7 mouse cellular contexts compared by ENCODE assay signal in genomic region chr12:24680096-24680491, GRCm38 (mm10). TPM values are rescaled to one million over a fixed set of nuclear protein-coding genes. Genes with fewer than 3 reads are reported as not detected.
DNase-seq lines count a peak whose midpoint lies in the region; ATAC-seq and TF ChIP-seq lines count a peak whose summit lies in the region.

No protein-coding gene starts in this region.

- peak; percentile 17 for DNase-seq in brain, embryonic 14.5 days (ENCODE audit: low read depth)
- no peak for DNase-seq in forebrain, embryonic 14.5 days (ENCODE audit: low spot score)
- DNase-seq in heart, postnatal 36 days = peak; percentile 69 to 79
- DNase-seq in left cerebral cortex, postnatal 14 days (ENCODE audit: low spot score in 2 of 2) = peak; percentile 31 to 45
- no peak for DNase-seq in spleen, adult 18-20 months

- H3K36me3 ChIP-seq in forebrain, embryonic 14.5 days (ENCODE audit: control insufficient read depth, insufficient read depth, low read length) = no peaks in the 10 kb centered on the region
- H3K36me3 ChIP-seq in midbrain, embryonic 13.5 days = no peaks in the 10 kb centered on the region

- peak overlapping the region; percentile 91 for H3K4me2 ChIP-seq in forebrain, embryonic 14.5 days (ENCODE audit: low read length)
- peak overlapping the region; percentile 88 for H3K4me2 ChIP-seq in midbrain, embryonic 13.5 days (replicated peaks)

- TF ChIP-seq POLR2A in brain, embryonic 14.5 days (IDR thresholded peaks at IDR 0.05; ENCODE audit: borderline replicate concordance, extremely low read depth, insufficient read depth, insufficient read length, poor library complexity, severe bottlenecking) = no peak

- no peak for TF ChIP-seq CTCF in brain, embryonic 14.5 days (IDR thresholded peaks at IDR 0.05; ENCODE audit: borderline replicate concordance, extremely low read depth, insufficient read depth, insufficient read length)

- H3K4me1 ChIP-seq in forebrain, embryonic 14.5 days (ENCODE audit: control insufficient read depth, insufficient read depth, low read length) = peaks cover 3% of the 10 kb centered on the region; the same call in 1 of the 2 replicates
- peaks cover 19% of the 10 kb centered on the region for H3K4me1 ChIP-seq in midbrain, embryonic 13.5 days (replicated peaks)

- intact Hi-C loops in heart, postnatal 36 days (cut with DNase I) = loop anchor here (2.0 kb wide), 1 partner anchor 27 kb away; no protein-coding TSS in a partner anchor
- intact Hi-C loops in left cerebral cortex, postnatal 14 days (cut with DNase I) = no loop called here

- H3K27me3 ChIP-seq in forebrain, embryonic 14.5 days (replicated peaks; ENCODE audit: control insufficient read depth, insufficient read depth, low read length) = peaks cover 19% of the 10 kb centered on the region
- H3K27me3 ChIP-seq in midbrain, embryonic 13.5 days = peaks cover 40% of the 10 kb centered on the region

- H3K27ac ChIP-seq in forebrain, embryonic 14.5 days (ENCODE audit: low read depth, low read length) = no peak overlapping the region
- no peak overlapping the region for H3K27ac ChIP-seq in midbrain, embryonic 13.5 days

- no peaks in the 10 kb centered on the region for H3K9me3 ChIP-seq in forebrain, embryonic 14.5 days (replicated peaks; ENCODE audit: control insufficient read depth, low read length)
- H3K9me3 ChIP-seq in midbrain, embryonic 13.5 days = no peaks in the 10 kb centered on the region

- H3K9ac ChIP-seq in forebrain, embryonic 14.5 days (ENCODE audit: low read length) = peak overlapping the region; percentile 73
- peak overlapping the region; percentile 81 for H3K9ac ChIP-seq in midbrain, embryonic 13.5 days (replicated peaks)

- WGBS in forebrain, embryonic 14.5 days = 20% methylated on average over 9 of the region's 9 CpGs
- 23% methylated on average over 9 of the region's 9 CpGs for WGBS in midbrain, embryonic 13.5 days

- H3K4me3 ChIP-seq in forebrain, embryonic 14.5 days (ENCODE audit: low read depth, low read length) = peak overlapping the region; percentile 58
- peak overlapping the region; percentile 65 for H3K4me3 ChIP-seq in midbrain, embryonic 13.5 days (replicated peaks)

- no peak for ATAC-seq in forebrain, embryonic 14.5 days
- ATAC-seq in midbrain, embryonic 13.5 days = no peak
- no peak for ATAC-seq in activated CD4-positive, CD25-positive, alpha-beta regulatory T cell, adult 4 months

RNA-seq across cellular contexts. Expression of gene Cys1, which starts 1.5 kb away (rescaled TPM):
- 1.5 and 2.2 TPM in 2 replicates for polyA plus RNA-seq in brain, embryonic 14.5 days (2012; rRNA removed)
- 1.2 and 1.7 TPM in 2 replicates for polyA plus RNA-seq in forebrain, embryonic 14.5 days (2014; fragmentation: Nextera tagmentation; extraction: Ambion mirVana)
- 1 to 10 TPM; 5.5 to 6.5 TPM for total RNA-seq in heart, postnatal 36 days (2021)
- total RNA-seq in left cerebral cortex, postnatal 14 days (2021) = 1 to 10 TPM; 9.9 to 10.0 TPM
- polyA plus RNA-seq in midbrain, embryonic 13.5 days (2015; fragmentation: Nextera tagmentation; extraction: Ambion mirVana) = 0.90 and 1.0 TPM in 2 replicates
- polyA plus RNA-seq in activated CD4-positive, CD25-positive, alpha-beta regulatory T cell, adult 4 months (2017; shearing (Covaris generic)) = under 1 TPM in 1 of 2 experiments, not detected in 1; 0.60 TPM

RNA-seq across cellular contexts. Expression of gene Rrm2, which starts 27.9 kb away (rescaled TPM):
- polyA plus RNA-seq in brain, embryonic 14.5 days (2012; rRNA removed) = 38.1 and 47.0 TPM in 2 replicates
- 136 and 139 TPM in 2 replicates for polyA plus RNA-seq in forebrain, embryonic 14.5 days (2014; fragmentation: Nextera tagmentation; extraction: Ambion mirVana)
- total RNA-seq in heart, postnatal 36 days (2021) = 1 to 10 TPM; 3.7 to 4.2 TPM
- total RNA-seq in left cerebral cortex, postnatal 14 days (2021) = 1 to 10 TPM; 4.9 to 5.2 TPM
- 153 and 175 TPM in 2 replicates for polyA plus RNA-seq in midbrain, embryonic 13.5 days (2015; fragmentation: Nextera tagmentation; extraction: Ambion mirVana)
- 100 to 1,000 TPM; 134 to 174 TPM for polyA plus RNA-seq in activated CD4-positive, CD25-positive, alpha-beta regulatory T cell, adult 4 months (2017; shearing (Covaris generic))

RNA-seq across cellular contexts. Expression of gene Klf11, which starts 29.0 kb away (rescaled TPM):
- 15.1 and 19.6 TPM in 2 replicates for polyA plus RNA-seq in brain, embryonic 14.5 days (2012; rRNA removed)
- polyA plus RNA-seq in forebrain, embryonic 14.5 days (2014; fragmentation: Nextera tagmentation; extraction: Ambion mirVana) = 14.8 and 17.0 TPM in 2 replicates
- total RNA-seq in heart, postnatal 36 days (2021) = 10 to 100 TPM; 10.9 to 16.4 TPM
- 1 to 10 TPM; 5.3 to 6.7 TPM for total RNA-seq in left cerebral cortex, postnatal 14 days (2021)
- 16.8 and 19.1 TPM in 2 replicates for polyA plus RNA-seq in midbrain, embryonic 13.5 days (2015; fragmentation: Nextera tagmentation; extraction: Ambion mirVana)
- 1 to 10 TPM; 2.0 to 2.1 TPM for polyA plus RNA-seq in activated CD4-positive, CD25-positive, alpha-beta regulatory T cell, adult 4 months (2017; shearing (Covaris generic))

Comparison
In these comparisons a context has a peak if more than half of its experiments do, and no peak if none do; other contexts are left out.
1. DNase-seq: peak in brain, embryonic 14.5 days (single experiment), heart, postnatal 36 days (2 of 2) and left cerebral cortex, postnatal 14 days (2 of 2); none in forebrain, embryonic 14.5 days (single experiment) and spleen, adult 18-20 months (0 of 2).